Mouse (Mus musculus) urinary bladder, postnatal 25 days (tissue): ENCODE results near the gene Aoc2.
"Not testable (repeated sequence)": the region's sequence is repeated elsewhere in the genome, so short reads cannot be mapped to it uniquely, and the experiment has no call there.

Experiments
- DNase-seq: peaks from one replicate; pipeline ENCODE4 v3.0.0; 2022; ENCODE audit warnings: low spot score

Gene Aoc2

DNA sequence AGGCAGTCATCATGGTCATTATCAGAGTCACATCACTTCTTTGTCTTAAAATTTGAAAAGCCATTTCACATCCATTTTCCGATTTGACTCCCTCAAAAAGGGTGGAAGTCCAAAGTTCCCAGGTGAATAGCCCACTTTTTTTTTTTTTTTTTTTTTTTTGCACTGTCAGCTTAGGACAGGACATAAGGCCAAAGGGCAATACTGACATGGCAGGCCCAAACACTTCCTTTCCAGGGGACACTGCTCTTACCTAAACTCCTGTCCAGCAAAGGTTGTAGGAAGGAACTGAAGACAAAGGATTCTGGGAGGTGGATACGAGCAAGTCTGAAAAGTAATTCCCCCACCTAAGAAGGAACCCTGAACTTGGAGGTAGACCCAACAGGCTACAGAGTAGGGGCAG, 31.1 kb downstream of the Aoc2 start:
- no peak for DNase-seq

DNA sequence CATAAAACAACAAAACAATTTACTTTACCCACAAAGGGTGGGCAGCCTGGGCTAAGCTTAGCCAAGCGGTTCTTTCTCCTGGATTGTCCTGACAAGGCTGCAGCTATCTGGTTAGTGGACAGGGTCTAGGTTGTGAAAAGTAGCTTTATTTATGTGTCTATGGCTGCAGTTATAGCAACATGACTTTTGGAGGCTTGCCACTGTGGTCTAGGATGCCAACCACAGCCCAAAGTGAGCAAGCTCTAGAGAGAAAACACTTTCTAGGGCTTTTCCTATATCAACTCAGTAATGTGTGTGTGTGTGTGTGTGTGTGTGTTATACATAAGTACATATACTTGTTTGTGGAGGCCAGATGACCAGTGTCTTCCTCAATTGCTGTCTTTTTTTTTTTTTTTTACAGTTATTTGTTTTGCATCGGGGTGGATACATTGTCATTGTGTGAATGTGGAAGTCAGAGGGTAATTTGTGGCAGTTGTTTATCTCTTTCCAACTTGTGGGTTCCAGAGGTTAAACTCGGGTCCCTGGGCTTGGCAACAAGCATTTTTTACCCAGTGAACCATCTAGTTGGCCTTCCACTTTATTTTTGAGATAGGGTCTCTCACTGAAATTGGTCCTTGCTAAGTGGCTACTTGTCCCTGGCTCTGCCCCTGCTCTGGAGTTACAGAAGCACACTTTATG, 32.8 kb downstream of the Aoc2 start:
- DNase-seq: no peak

DNA sequence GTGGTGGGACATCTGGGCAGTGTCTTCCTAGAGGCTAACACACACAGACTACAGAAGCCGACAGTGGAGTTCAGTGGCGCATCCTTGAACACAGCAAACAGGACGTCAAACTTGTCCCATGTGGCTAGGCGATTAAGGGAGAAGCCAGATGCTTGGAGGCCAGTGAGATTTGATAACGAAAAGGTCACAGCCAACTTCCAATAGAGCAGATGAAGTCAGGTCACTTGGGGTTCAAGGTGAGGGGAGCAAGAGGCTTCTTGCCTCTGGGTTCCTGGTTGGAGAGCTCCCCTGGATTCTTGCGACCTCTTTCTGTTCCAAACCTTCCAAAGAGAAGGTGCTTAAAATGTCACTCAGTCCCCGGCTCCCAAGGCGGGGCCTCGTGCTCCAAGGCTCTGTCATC, 34.9 kb downstream of the Aoc2 start:
- no peak for DNase-seq

DNA sequence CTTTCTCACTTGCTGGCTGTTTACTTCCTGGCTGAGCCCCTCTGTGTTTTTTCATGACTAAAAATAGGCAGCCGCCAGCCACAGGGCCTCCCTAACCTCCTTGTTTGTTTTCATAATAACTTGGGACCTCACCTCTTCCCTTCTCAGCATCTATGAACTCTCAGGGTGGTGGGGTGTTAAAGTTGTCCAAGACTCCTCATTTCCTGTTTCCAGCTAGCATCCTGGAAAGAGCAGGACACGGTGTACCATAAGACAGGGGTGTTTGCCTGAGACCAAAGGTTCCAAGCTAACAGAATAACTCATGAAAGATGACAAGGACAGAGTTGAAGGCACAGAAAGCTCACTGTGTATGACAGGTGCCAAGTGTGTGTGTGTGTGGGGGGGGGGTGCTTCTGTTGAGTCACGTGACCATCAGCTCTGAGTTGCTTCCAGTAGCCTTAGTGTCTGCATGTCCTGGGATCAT, 35.8 kb downstream of the Aoc2 start:
- DNase-seq: no peak

DNA sequence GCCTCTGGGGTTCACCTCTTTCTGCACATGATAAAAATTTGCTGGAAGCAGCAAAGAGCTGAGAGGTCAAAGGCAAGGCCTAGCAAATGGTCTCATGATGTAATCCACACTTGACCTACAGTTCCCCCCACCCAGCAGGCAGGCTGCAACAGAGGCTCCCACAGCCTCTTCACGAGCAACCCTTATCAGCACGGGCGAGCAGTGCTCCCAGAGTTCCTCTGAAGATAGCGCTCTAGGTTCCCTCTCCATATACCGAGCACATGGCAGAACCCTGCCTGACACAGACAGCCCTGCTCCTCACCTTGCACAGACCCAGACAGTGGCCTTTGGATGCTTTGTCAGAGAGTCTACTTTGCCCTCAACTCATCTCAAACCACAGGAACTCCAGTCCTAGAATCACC, 39.7 kb downstream of the Aoc2 start:
- no peak for DNase-seq

DNA sequence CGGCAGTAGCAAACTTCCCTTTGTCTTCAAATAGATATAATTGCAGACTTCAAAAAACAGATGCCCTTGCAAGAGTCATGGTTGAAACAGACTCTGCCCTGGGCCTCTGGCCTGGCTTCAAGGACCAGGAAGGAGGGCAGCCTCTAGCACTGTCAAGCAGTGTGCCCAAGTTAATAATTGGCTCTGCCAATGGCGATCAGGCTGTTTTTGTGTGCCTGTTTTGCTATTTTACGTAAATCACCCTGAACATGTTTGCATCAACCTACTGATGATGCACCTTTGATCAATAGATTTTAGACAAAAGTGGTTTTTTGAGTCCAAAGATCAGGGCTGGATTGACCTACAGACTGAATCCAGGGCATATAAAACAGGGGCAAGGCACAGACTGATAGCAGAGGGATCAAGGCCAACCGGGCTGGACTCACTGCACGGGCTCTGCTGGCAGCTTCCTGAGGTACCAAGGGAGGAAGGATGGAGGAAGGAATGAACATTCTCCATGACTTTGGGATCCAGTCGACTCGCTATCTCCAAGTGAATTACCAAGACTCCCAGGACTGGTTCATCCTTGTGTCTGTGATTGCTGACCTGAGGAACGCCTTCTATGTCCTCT, 42.6 kb downstream of the Aoc2 start, which contains the start of gene G6pc:
G6pc (plus strand) TSS at position 236 of the 610 bp plus-strand sequence.
- no peak for DNase-seq

DNA sequence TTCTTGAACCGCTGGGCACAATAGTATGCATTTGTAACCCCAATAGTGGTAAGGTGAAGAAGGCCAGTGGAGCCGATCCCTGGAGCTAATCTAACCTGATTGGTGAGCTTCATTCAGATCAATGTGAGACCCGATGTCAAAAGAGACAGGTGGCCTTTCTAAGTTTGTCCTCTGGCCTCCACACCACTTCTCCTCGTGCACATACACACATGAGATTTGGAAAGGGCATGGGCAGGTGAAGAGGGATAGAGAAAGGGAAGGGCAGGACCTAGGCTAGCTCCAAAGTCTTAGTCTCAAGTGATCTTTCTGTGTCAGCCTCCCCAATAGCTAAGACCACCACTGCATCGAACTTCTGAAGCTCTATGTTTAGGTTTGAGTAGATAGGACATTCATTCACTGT, 45.3 kb downstream of the Aoc2 start:
- no peak for DNase-seq

DNA sequence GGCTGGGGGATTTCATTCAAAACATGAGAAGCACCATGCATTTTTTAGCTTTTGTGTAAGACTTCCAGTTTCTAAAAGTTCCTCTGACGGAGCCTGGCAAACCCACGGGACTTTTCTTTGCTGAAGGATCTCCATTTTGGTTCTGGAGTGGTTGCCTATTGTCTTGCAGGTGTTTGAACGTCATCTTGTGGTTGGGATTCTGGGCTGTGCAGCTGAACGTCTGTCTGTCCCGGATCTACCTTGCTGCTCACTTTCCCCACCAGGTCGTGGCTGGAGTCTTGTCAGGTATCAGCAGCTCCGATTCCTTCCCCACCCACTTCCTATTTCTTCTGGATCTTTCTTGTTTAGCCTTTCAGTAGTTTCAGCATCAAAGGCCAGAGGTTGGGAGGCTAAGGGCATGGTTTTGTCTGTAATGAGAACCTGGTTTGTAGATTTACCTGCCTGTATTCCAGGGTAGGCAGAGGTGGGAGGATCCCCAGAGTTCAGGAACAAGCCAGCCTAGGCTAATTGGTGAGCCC, 49.6 kb downstream of the Aoc2 start:
- no peak for DNase-seq

DNA sequence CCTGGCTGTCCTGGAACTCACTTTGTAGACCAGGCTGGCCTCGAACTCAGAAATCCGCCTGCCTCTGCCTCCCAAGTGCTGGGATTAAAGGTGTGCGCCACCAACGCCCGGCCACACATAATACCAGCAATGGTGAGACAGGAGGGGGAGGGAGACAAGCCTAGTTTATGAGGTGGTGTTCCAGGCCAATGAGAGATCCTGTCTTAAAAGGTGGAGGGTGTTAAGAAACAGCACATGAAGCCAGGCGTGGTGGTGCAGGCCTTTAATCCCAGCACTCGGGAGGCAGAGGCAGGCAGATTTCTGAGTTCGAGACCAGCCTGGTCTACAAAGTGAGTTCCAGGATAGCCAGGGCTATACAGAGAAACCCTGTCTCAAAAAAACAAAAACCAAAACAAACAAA, 53.3 kb downstream of the Aoc2 start:
- DNase-seq: not testable (repeated sequence)

DNA sequence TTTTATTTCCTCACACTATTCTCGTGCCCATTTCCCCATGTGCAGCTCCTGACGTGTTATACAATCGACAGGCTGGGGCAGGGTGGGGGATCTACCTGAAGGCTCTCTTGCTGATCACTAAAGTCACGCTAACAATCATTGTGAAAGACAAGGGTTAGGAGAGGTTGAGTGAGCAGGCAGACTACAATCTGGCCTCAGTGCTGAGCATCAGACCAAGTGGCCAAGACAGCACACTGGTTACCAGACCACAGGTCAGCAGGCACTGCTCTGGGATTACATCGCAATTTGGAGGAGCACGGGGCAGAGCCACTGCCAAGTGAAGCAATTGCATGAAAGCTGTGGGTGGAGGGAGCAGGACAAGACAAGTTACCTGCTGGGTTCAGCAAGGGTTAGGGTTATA, 54.1 kb downstream of the Aoc2 start:
- no peak for DNase-seq
